Mouse (Mus musculus) CH12.LX (cell line): ENCODE measurements around the gene Iqch. TPM values are rescaled to one million over a fixed set of nuclear protein-coding genes. Genes with fewer than 3 reads are reported as not detected.

Source experiments
- DNase-seq: peaks from one replicate; pipeline ENCODE4 v3.0.0-alpha.2; 2013; ENCODE audit errors: extremely low read depth
- H3K27ac ChIP-seq: 2 replicates; pipeline ENCODE4 v1.5.1; 2012; ENCODE audit warnings: low read depth, mild to moderate bottlenecking, control low read depth, moderate library complexity; ENCODE audit not compliant: insufficient read depth
- H3K27me3 ChIP-seq: replicated peaks from 2 replicates; pipeline ENCODE3; 2012; ENCODE audit warnings: inconsistent platforms
- H3K36me3 ChIP-seq, 2 experiments: replicated peaks in 1 of 2; 2 replicates each; pipeline versions ENCODE3 to v1.6.1; 2012; ENCODE audit warnings: inconsistent platforms in 1 of 2, low read length in 1 of 2, mild to moderate bottlenecking in 1 of 2, mixed read lengths in 1 of 2, moderate library complexity in 1 of 2; ENCODE audit not compliant: control insufficient read depth in 1 of 2, insufficient read depth in 1 of 2
- H3K4me1 ChIP-seq, 2 experiments: 2 replicates each; pipeline ENCODE4 v1.6.1; 2012; ENCODE audit warnings: inconsistent platforms in 1 of 2, moderate library complexity in 1 of 2; ENCODE audit not compliant: insufficient read depth in 2 of 2, control insufficient read depth in 1 of 2
- H3K4me2 ChIP-seq: 2 replicates; pipeline ENCODE4 v1.6.1; 2012; ENCODE audit warnings: low read depth, mild to moderate bottlenecking, control low read depth; ENCODE audit not compliant: poor library complexity, insufficient read depth, severe bottlenecking
- H3K4me3 ChIP-seq, 3 experiments: fragments of 150-350 bp in 1 of 3; sonication (generic) in 1 of 3; replicated peaks in 1 of 3; 2 replicates each; pipeline versions ENCODE3 to v1.5.1; 2011 to 2012; ENCODE audit warnings: low read depth in 2 of 3, low read length in 2 of 3, mild to moderate bottlenecking in 2 of 3, moderate library complexity in 2 of 3, control low read depth in 1 of 3, improper control_type of control experiment in 1 of 3, inconsistent platforms in 1 of 3, mixed read lengths in 1 of 3; ENCODE audit not compliant: poor library complexity in 1 of 3
- H3K79me2 ChIP-seq: replicated peaks from 2 replicates; pipeline ENCODE4 v1.6.1; 2012; ENCODE audit warnings: mild to moderate bottlenecking, moderate library complexity; ENCODE audit not compliant: control insufficient read depth, poor library complexity, insufficient read depth, severe bottlenecking; ENCODE audit errors: extremely low read depth
- H3K9ac ChIP-seq: 2 replicates; pipeline ENCODE4 v1.6.1; 2012; ENCODE audit warnings: low read depth, mild to moderate bottlenecking, control low read depth, moderate library complexity; ENCODE audit not compliant: insufficient read depth
- H3K9me3 ChIP-seq: replicated peaks from 2 replicates; pipeline ENCODE3; 2012; ENCODE audit warnings: low read length, inconsistent platforms, mixed read lengths
- CHD2 ChIP-seq: IDR thresholded peaks from 2 replicates; pipeline ENCODE4 v1.6.1; 2011; ENCODE audit warnings: low read length, improper control_type of control experiment
- CTCF ChIP-seq, 2 experiments: IDR thresholded peaks in 1 of 2; conservative IDR thresholded peaks in 1 of 2; 2 replicates each; pipeline ENCODE4 v1.5.1; 2011 to 2012; ENCODE audit warnings: low read depth in 2 of 2, low read length in 2 of 2, improper control_type of control experiment in 1 of 2, inconsistent platforms in 1 of 2, mild to moderate bottlenecking in 1 of 2, moderate library complexity in 1 of 2
- E2F4 ChIP-seq: IDR thresholded peaks from 2 replicates; pipeline ENCODE4 v1.6.1; 2011; ENCODE audit warnings: low read depth, low read length, improper control_type of control experiment; ENCODE audit not compliant: insufficient replicate concordance
- ELF1 ChIP-seq: IDR thresholded peaks from 2 replicates; pipeline ENCODE4 v1.6.1; 2014; ENCODE audit warnings: low read depth, mild to moderate bottlenecking, inconsistent platforms, low read length, improper control_type of control experiment
- EP300 ChIP-seq: IDR thresholded peaks from 2 replicates; pipeline ENCODE4 v1.6.1; 2011; ENCODE audit warnings: low read length, improper control_type of control experiment
- ETS1 ChIP-seq: conservative IDR thresholded peaks from 2 replicates; pipeline ENCODE4 v1.6.1; 2012; ENCODE audit warnings: low read depth, mild to moderate bottlenecking, inconsistent platforms, low read length, improper control_type of control experiment, moderate library complexity
- GABPA ChIP-seq: IDR thresholded peaks from 2 replicates; pipeline ENCODE4 v1.6.1; 2012; ENCODE audit warnings: low read depth, low read length, improper control_type of control experiment, inconsistent platforms; ENCODE audit not compliant: insufficient replicate concordance
- HCFC1 ChIP-seq: IDR thresholded peaks from 2 replicates; pipeline ENCODE4 v1.6.1; 2012; ENCODE audit warnings: low read depth, mild to moderate bottlenecking, inconsistent platforms, low read length, improper control_type of control experiment
- IRF4 ChIP-seq: IDR thresholded peaks from 2 replicates; pipeline ENCODE4 v1.6.1; 2014; ENCODE audit warnings: low read depth, mild to moderate bottlenecking, inconsistent platforms, low read length, improper control_type of control experiment
- JUN ChIP-seq: IDR thresholded peaks from 2 replicates; pipeline ENCODE4 v1.6.1; 2011; ENCODE audit warnings: low read depth, mild to moderate bottlenecking, low read length, improper control_type of control experiment, moderate library complexity; ENCODE audit not compliant: insufficient read depth
- JUND ChIP-seq: conservative IDR thresholded peaks from 2 replicates; pipeline ENCODE4 v1.6.1; 2011; ENCODE audit warnings: low read depth, low read length, improper control_type of control experiment
- KAT2A ChIP-seq: IDR thresholded peaks from 2 replicates; pipeline ENCODE4 v1.6.1; 2012; ENCODE audit warnings: low read length, improper control_type of control experiment, inconsistent platforms; ENCODE audit not compliant: insufficient replicate concordance
- MAFK ChIP-seq: IDR thresholded peaks from 2 replicates; pipeline ENCODE4 v1.6.1; 2011; ENCODE audit warnings: low read length, improper control_type of control experiment; ENCODE audit not compliant: insufficient replicate concordance
- MAZ ChIP-seq: IDR thresholded peaks from 2 replicates; pipeline ENCODE4 v1.6.1; 2012; ENCODE audit warnings: low read depth, mild to moderate bottlenecking, inconsistent platforms, low read length, improper control_type of control experiment, moderate library complexity
- MEF2A ChIP-seq: IDR thresholded peaks from 2 replicates; pipeline ENCODE4 v1.6.1; 2014; ENCODE audit warnings: low read depth, mild to moderate bottlenecking, inconsistent platforms, low read length, improper control_type of control experiment, borderline replicate concordance
- MXI1 ChIP-seq: IDR thresholded peaks from 2 replicates; pipeline ENCODE4 v1.6.1; 2011; ENCODE audit warnings: mild to moderate bottlenecking, low read depth, low read length, improper control_type of control experiment
- NELFE ChIP-seq: IDR thresholded peaks from 2 replicates; pipeline ENCODE4 v1.6.1; 2011; ENCODE audit warnings: low read depth, low read length, improper control_type of control experiment
- NRF1 ChIP-seq: IDR thresholded peaks from 2 replicates; pipeline ENCODE4 v1.6.1; 2014; ENCODE audit warnings: low read depth, mild to moderate bottlenecking, inconsistent platforms, low read length, improper control_type of control experiment, moderate library complexity
- POLR2A ChIP-seq: IDR thresholded peaks from 2 replicates; pipeline ENCODE4 v1.6.1; 2011; ENCODE audit warnings: low read depth, mild to moderate bottlenecking, improper control_type of control experiment, low read length
- POLR2AphosphoS2 ChIP-seq: IDR thresholded peaks from 2 replicates; pipeline ENCODE4 v1.6.1; 2011; ENCODE audit warnings: low read depth, low read length, improper control_type of control experiment
- RAD21 ChIP-seq: IDR thresholded peaks from 2 replicates; pipeline ENCODE4 v1.6.1; 2011; ENCODE audit warnings: low read depth, mild to moderate bottlenecking, low read length, improper control_type of control experiment, moderate library complexity
- RCOR1 ChIP-seq: conservative IDR thresholded peaks from 2 replicates; pipeline ENCODE4 v1.6.1; 2012; ENCODE audit warnings: low read depth, mild to moderate bottlenecking, inconsistent platforms, low read length, improper control_type of control experiment
- SMC3 ChIP-seq: IDR thresholded peaks from 2 replicates; pipeline ENCODE4 v1.6.1; 2011; ENCODE audit warnings: low read depth, low read length, improper control_type of control experiment
- TBP ChIP-seq: conservative IDR thresholded peaks from 2 replicates; pipeline ENCODE4 v1.6.1; 2011; ENCODE audit warnings: low read depth, low read length, improper control_type of control experiment
- TCF12 ChIP-seq: IDR thresholded peaks from 2 replicates; pipeline ENCODE4 v1.6.1; 2014; ENCODE audit warnings: low read depth, mild to moderate bottlenecking, inconsistent platforms, low read length, improper control_type of control experiment
- USF1 ChIP-seq: IDR thresholded peaks from 2 replicates; pipeline ENCODE4 v1.6.1; 2014; ENCODE audit warnings: low read depth, mild to moderate bottlenecking, inconsistent platforms, low read length, improper control_type of control experiment
- ZC3H11A ChIP-seq: IDR thresholded peaks from 2 replicates; pipeline ENCODE4 v1.6.1; 2012; ENCODE audit warnings: low read depth, mild to moderate bottlenecking, inconsistent platforms, low read length, improper control_type of control experiment
- ZKSCAN1 ChIP-seq: IDR thresholded peaks from 2 replicates; pipeline ENCODE4 v1.6.1; 2012; ENCODE audit warnings: low read depth, inconsistent platforms, low read length, improper control_type of control experiment, borderline replicate concordance
- ZMIZ1 ChIP-seq: IDR thresholded peaks from 2 replicates; pipeline ENCODE4 v1.6.1; 2012; ENCODE audit warnings: low read depth, mild to moderate bottlenecking, inconsistent platforms, low read length, improper control_type of control experiment
- ZNF384 ChIP-seq: IDR thresholded peaks from 2 replicates; pipeline ENCODE4 v1.6.1; 2012; ENCODE audit warnings: low read depth, low read length, improper control_type of control experiment, inconsistent platforms
- dilution Hi-C: fragments of 300-500 bp; cut with MboI; formaldehyde crosslinking; loops from 2 replicates; pipeline ENCODE4 v1.14.3; 2020; ENCODE audit warnings: low sequenced_read_pairs; ENCODE audit not compliant: extremely low pct_unique_long_range_greater_than_20kb, extremely low pct_ligation_motif_present
- in situ Hi-C: fragments of 300-500 bp; cut with MboI; formaldehyde crosslinking; loops from 3 replicates; pipeline ENCODE4 v1.14.3; 2019; ENCODE audit warnings: low sequenced_read_pairs, low pct_ligation_motif_present, low pct_unique_long_range_greater_than_20kb, mixed read lengths
- polyA plus RNA-seq: library from polyadenylated mRNA; unstranded; fragments of >175 nt; gene quantifications from 2 replicates; pipeline ENCODE4 v1.2.1, GENCODE M21; 2012; ENCODE audit warnings: low read depth; ENCODE audit not compliant: insufficient read length
- total RNA-seq, 2 experiments: library from RNA; depleted of rRNA; stranded (reverse); fragments of 300-350 nt in 1 of 2; fragments of >200 nt in 1 of 2; gene quantifications; 2 replicates each; pipeline ENCODE4 v1.2.3; 2012 to 2014

The Iqch gene
- total and polyA plus RNA-seq, 3 experiments = 0.04 to 0.21 (median 0.15) TPM

- TF ChIP-seq SMC3 (no peak), MAZ (no peak), JUND (no peak), POLR2A (no peak), ZKSCAN1 (no peak), JUN (no peak), MEF2A (no peak), NELFE (no peak), POLR2AphosphoS2 (no peak), TCF12 (no peak), CHD2 (no peak), RCOR1 (no peak), GABPA (no peak), ZNF384 (no peak)
- Histone ChIP-seq H3K4me2 (no peak overlapping the region), H3K4me1 (peaks cover 0 to 8% of the 10 kb centered on the region in 2 experiments; a peak in 2 of 4 replicates), H3K36me3 (no peaks in the 10 kb centered on the region), H3K79me2 (no peaks in the 10 kb centered on the region), H3K9ac (no peak overlapping the region), H3K27me3 (no peaks in the 10 kb centered on the region), H3K27ac (no peak overlapping the region), H3K9me3 (peaks cover 9% of the 10 kb centered on the region), H3K4me3 (no peak overlapping the region)
- dilution Hi-C loops (no loop called here), in situ Hi-C loops (no loop called here)
- no peak for DNase-seq
These were observed 148.0 kb downstream of the Iqch start for GRCm38 (mm10) chr9:63454341-63454740.

GRCm38 (mm10) chr9:63450531-63451030 lies 151.7 kb downstream of the Iqch start:
- no peaks in the 10 kb centered on the region for H3K27me3 ChIP-seq
- no peak overlapping the region for H3K9ac ChIP-seq
- no peak overlapping the region for H3K27ac ChIP-seq
- in situ Hi-C loops = no loop called here
- dilution Hi-C loops = no loop called here
- H3K9me3 ChIP-seq = peaks cover 9% of the 10 kb centered on the region
- H3K36me3 ChIP-seq = no peaks in the 10 kb centered on the region
- no peak overlapping the region for H3K4me3 ChIP-seq
- TF ChIP-seq MAFK (no peak), NRF1 (no peak), CTCF (conservative IDR thresholded peaks at IDR 0.05 in 1 of 2, IDR thresholded peaks at IDR 0.05 in 1 of 2; ENCODE audit: low read depth in 2 of 2, low read length in 2 of 2) (no peak), KAT2A (no peak), ELF1 (no peak), IRF4 (no peak), HCFC1 (no peak), POLR2A (no peak), RCOR1 (no peak), ETS1 (no peak), E2F4 (no peak), RAD21 (no peak), ZMIZ1 (no peak), TBP (no peak), EP300 (no peak), TCF12 (no peak), ZC3H11A (no peak), USF1 (no peak), MEF2A (no peak), MXI1 (no peak)
- TF ChIP-seq, all 38 proteins: peak for 0
- peaks cover 0 to 8% of the 10 kb centered on the region in 2 experiments; a peak in 2 of 4 replicates for H3K4me1 ChIP-seq
- H3K4me2 ChIP-seq = no peak overlapping the region
- H3K79me2 ChIP-seq = no peaks in the 10 kb centered on the region
- no peak for DNase-seq
